Mouse (Mus musculus) mature B cell (primary cell): ENCODE measurements around the gene Hsdl1.

Source experiments
- in situ Hi-C: fragments of 300-500 bp; cut with MboI; formaldehyde crosslinking; loops from 2 replicates; pipeline ENCODE4 v1.14.3; 2019

The Hsdl1 gene

DNA sequence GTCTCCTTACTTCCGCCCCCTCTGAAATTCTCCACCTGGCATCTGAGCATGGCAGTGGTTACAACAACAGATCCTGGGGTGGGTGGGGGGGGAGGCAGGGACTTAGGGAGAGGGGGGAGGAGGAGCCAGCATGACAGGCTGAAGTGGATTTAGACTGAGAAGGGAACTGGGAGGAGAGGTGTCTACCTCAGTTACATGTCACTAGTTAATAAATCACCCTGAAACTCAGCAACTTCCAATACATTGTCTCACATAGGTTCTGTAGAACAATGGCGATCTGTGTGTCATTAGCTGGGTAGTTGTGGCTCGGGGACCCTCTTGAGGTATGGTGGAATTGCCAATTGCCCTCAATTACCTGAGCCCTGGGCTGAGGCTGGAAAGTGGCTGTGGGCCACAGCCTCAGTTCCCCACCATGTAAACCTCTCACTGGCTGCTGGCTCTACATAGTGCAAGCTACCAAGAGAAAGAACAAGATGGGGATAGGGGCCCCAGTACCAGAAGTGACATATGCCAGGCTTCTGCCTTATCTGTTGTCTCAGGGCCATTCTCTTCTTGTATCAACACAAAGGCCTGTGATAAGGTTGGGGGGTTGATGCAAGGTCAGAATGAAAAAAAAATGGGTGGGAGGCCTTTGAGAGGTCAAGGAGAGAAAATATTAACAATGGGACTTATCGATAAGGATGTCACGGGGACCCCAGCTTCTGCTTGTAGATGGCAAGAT is 5.6 kb upstream of the Hsdl1 start:
- in situ Hi-C loops, result no loop called here

DNA sequence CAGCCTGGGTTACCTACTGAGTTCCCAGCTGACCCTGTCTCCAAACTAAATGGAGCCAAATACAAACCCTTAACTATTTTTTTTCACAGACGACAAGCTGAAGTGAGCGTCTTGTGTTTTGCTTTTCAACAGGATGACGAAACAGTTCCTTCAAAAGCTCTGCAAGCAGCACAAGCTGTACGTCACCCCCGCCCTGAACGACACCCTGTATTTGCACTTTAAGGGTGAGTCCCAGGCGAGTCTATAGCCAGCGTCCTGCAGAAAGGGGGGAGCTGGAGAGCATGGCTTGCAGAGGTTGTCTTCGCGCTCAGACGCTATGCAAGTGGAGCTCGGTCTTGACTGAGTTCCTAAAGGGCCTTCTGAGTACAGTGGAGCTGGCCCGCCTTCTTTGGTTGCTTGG is 4.1 kb upstream of the Hsdl1 start:
- in situ Hi-C loops, result no loop called here

- in situ Hi-C loops, result no loop called here
Observed at GRCm38 (mm10) chr8:119575366-119575726, 363 bp upstream of the Hsdl1 start.

DNA sequence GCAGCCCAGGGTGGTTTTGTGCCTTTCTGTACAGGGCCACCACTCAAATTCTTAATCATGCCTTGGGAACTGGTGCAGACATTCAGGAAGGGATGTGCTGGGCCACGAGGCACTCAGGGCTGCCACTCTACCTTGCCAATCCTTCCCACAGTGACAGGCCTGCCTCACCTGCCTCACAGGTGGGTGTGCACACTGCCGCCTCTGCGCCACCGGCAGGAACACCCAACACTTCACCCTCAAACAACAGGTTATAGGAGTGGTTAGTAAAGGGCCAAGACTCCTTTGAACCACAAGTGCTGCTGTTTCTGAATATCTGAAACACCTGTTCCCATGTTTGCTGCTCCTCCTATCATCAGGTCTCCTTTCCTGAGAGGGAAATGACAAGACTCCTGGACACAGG is 2.6 kb downstream of the Hsdl1 start:
- in situ Hi-C loops, result no loop called here

- in situ Hi-C loops, result no loop called here
Observed at GRCm38 (mm10) chr8:119571135-119571534, 3.8 kb downstream of the Hsdl1 start.

DNA sequence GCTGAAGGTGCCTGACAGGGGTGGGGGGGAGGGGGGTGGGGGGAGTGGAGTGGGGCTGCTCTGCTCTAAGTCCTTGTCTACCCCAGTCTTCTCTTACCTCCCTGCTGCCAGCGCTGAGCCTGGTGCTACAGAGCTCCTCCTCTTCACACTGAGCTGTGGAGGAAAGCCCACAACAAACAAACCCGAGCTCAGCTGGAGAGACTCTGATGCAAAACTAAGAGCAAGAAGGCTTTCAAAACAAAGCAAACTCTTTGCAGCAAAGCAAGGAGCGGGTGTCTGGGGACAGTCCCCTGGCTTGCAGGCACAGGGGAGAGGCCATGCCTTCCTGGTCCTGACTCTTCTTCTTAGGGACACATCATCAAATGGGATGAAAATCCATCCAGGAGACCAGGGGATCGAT is 5.1 kb downstream of the Hsdl1 start:
- in situ Hi-C loops, result no loop called here

DNA sequence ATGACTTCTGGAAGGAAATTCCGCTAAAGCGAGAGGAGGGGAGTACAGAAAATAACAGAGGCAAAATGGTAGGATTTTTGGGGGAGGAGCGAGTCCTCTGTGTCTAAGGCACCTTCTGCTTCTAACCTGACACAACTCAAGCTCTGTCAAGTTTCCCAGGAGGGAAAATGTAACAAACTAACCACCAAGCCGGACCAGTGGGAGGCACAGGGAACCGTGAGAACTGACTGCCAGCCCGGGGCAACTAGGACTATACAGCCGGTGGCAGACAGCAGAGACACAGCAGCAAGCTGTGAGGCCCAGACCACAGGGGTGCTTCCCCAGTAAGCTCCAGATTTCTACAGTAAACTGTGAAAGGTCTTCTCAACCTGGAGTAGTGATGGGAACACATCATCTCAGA is 6.0 kb downstream of the Hsdl1 start:
- in situ Hi-C loops, result no loop called here

DNA sequence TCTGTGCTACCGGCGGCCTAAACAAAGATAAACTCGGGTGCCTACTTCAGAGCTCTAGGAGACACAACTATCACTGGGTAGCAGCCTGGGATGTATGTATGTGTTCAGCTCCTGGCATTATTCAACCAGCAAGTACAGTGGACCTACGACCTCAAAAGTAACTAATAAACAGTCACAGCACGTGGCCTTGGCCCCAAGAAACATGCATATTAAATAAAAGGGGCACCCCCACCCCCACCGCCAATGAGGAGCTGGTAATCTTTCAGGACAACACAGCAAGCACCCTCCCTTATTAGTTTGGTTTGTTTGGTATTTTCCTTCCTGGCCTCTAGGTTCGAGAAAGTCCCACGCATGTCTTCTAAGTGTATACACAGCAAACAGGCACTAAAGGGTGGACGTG is 6.7 kb downstream of the Hsdl1 start:
- in situ Hi-C loops, result no loop called here

DNA sequence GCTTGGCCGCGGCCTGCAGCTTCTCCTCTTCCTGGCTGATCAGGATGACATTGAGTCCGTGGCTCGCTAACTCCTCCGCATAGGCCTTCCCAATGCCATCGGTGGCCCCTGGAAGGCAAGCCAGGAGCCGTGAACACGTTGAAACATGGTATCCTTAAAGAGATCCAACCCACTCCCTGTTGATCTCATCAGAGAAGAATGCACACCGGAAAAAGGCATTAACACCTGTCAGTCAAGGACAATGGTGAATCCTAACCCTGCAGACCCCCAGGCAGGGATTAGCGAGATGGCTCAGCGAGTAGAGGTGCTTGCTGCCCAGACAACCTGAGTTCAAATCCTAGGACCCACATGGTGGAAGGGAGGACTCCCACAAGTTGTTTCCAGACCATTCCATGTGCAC is 8.6 kb downstream of the Hsdl1 start:
- in situ Hi-C loops, result no loop called here

- in situ Hi-C loops, result no loop called here
Observed at GRCm38 (mm10) chr8:119563849-119564251, 11.1 kb downstream of the Hsdl1 start.

- in situ Hi-C loops, result no loop called here
Observed at GRCm38 (mm10) chr8:119559402-119559720, 15.6 kb downstream of the Hsdl1 start.

DNA sequence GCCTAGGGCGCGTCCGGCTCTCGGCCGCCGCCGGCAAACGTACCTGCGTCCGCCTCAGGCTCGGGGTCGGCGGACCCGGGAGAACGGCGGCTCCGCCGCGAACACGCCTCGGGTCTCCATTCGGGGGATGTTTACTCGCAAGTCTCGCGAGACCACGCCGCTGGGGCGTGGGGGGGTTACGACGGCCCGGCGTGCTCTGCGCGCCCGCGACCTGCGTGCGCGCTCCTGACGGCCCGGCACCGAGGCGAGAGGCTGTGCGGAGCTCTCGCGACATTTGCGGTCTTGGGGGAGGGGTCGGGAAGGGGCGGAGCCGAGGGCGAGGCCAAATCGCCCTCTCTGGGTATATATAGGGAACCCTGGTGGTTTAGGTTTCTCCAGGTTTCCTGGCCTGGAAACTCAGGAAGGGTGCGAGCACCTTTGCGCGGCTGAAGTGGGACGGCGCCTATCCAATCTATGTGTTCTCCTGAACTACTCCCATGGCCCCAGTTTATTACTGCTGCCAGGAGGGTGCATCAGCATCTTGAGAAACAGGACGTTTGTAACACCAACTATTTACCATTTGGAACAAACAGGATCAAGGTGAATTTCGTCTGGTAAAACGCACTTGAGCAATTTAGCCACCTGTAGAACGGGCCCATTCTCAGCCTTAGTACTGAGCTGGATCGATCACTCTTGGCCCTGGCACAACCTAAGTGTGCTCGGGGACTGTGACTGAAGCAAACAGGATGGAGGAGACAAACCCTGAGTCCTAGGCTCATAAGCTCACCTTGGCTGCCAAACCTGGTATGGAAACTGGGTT is 16.2 kb downstream of the Hsdl1 start, which contains the start of gene Mbtps1:
Mbtps1 (minus strand) TSS at position 133 of the 799 bp plus-strand sequence.
- in situ Hi-C loops, result no loop called here

DNA sequence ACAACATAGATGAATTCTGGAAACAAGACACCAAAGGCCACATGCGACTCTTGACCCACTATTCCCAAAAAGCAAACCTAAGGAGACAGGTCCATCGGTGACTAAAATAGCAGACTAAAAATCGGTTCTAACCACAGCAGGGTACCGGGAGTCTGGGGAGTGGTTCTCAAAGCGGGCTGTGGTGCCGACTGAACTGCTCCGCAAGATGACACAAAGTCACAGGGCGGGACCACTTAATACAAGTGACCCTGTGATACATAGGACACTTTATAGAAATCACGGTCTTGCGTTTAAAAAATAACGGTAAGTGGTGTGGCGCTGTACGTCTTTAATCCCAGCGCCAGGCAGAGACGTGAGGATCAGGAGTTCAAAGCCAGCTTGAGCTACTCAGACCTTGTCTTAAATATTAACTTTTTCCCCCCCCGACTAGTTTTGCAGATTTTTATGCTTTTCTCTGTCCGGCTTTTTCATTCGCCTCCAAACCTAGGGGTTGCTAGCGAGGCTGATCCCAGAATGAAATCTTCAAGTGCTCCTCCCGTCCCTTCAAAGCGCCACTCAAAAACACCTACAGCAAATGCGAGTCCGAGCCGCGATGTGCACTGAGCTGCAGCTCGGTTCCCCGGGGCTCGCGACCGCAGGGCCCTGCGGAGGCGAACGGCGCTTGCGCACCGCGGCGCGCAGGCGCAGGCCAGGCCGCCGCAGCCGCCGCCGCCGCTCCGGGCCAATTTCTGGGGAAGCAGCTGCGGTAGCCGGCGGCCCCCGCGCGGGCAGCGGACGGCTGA is 17.0 kb downstream of the Hsdl1 start:
- in situ Hi-C loops, result no loop called here

DNA sequence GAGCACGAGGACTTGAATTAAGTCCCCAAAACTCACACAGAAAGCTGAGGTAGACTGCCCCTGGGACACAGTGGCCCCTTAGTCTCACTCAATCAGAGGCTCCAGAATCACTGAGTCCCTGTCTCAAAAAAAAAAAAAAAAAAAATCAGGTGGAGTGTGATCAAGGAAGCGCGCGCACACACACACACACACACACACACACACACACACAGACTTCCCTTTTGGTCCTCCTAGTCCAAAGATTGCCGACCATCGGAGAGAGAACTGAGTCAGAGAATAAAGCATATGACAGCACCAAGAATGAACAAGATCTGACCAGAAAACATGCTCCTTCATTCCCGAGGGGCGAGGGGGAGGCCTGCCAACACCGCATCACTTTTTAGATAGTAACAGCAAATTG is 17.9 kb downstream of the Hsdl1 start:
- in situ Hi-C loops, result no loop called here

- in situ Hi-C loops, result no loop called here
Observed at GRCm38 (mm10) chr8:119555861-119556260, 19.1 kb downstream of the Hsdl1 start.

- in situ Hi-C loops, result no loop called here
Observed at GRCm38 (mm10) chr8:119552967-119553366, 22.0 kb downstream of the Hsdl1 start.

DNA sequence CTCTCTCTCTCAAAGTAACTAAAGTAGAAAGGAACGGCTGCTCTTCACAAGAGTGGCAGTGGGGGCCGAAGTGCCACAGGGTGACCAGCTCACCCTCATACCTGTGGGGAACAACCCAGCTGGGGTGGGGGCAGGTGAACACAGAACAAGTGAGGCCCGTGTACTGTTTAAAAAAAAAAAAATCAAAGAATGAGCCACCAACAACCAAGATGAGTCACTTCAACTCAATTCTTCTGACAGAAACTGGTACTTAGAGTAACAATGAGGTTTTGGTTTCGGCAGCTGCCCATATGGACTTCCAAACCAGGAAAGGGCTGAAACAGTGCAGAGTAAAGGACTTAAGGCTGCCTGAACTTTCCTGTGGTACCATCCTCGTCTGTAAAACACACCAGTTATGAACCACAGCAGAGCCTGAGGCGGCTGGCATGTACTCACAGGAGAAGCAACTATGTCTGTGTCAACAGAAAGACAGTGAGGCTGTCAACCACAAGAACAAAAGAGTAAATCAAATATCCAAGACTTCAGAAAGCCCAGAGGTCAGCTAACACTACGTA is 26.3 kb downstream of the Hsdl1 start:
- in situ Hi-C loops, result no loop called here

DNA sequence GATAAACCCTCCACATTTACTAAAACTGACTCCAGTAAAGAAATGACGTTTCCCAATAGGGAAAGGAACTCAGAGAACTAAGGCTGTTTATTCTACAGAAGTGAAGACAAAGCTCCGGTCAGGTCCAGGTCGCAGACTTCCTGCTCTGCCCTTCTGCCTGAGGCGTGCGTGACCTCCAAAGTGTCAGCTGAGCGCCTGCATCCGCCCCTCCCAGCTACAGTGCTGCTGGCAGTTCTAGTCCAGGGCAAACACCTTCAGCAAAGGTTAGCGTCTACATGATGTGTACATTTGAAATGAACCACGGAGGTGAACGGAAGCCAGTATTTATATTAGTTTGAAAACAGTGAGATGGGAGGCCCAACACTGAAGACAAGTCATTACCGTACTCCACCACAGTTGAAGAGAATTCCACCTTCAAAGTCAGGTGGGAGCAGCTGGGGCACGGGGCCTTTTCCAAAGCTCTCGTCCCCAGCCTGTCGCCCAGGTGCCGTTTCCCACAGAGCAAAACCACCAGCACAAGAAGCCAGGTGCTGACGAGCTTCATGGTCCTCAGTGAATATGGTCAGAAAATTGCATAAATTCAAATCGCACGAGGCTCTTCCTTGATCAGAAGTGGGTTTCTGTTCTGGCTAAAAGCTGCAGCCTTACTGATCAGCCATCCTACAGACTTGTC is 27.8 kb downstream of the Hsdl1 start:
- in situ Hi-C loops, result no loop called here

- in situ Hi-C loops, result no loop called here
Observed at GRCm38 (mm10) chr8:119545791-119546190, 29.2 kb downstream of the Hsdl1 start.

GRCm38 (mm10) chr8:119545180-119545579 is 29.8 kb downstream of the Hsdl1 start:
- in situ Hi-C loops, result no loop called here

DNA sequence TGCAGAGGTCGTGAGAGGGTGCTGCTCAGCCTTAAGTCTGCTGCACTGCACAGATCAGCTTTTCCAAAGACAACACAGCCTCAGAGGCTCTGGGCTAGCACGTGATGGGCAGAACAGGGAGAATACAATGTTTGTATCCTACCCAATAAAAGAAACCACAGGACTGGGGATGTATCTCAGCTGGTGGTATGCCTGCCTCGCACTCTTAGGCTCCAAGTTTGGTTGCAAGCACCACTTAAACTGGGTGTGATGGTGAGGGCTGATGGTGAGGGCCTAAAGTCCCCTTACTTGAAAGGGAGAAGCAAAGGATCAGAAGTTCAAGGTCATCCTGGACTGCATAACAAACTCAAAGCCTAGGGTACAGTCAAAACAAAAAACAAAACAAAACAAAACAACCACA is 30.4 kb downstream of the Hsdl1 start:
- in situ Hi-C loops, result no loop called here

DNA sequence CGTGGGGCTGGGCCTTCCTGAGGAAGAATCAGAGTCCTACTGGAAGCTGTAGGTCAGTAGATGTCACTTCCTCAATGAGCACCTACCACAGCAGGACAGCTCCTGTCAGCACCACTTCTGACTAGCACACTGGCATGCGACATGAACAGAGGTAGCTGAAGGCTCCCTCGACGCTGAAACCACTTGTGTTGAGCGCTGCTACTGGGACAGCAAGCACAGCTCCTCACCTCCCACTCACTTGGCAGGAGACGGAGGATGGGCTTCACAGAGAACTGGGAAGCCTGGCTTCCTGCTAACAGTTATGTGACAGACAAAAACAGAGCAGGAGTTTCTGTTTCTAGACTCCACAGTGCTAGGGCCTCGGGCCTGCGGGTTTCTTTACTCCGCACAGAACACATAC is 43.0 kb downstream of the Hsdl1 start:
- in situ Hi-C loops, result no loop called here
